Mouse (Mus musculus): ENCODE measurements around the gene Rhbdf1. TPM values are rescaled to one million over a fixed set of nuclear protein-coding genes. Genes with fewer than 3 reads are reported as not detected.

Rhbdf1 gene
- polyA plus RNA-seq, 1 experiment from 2014 or later, result 6.4 TPM

DNA sequence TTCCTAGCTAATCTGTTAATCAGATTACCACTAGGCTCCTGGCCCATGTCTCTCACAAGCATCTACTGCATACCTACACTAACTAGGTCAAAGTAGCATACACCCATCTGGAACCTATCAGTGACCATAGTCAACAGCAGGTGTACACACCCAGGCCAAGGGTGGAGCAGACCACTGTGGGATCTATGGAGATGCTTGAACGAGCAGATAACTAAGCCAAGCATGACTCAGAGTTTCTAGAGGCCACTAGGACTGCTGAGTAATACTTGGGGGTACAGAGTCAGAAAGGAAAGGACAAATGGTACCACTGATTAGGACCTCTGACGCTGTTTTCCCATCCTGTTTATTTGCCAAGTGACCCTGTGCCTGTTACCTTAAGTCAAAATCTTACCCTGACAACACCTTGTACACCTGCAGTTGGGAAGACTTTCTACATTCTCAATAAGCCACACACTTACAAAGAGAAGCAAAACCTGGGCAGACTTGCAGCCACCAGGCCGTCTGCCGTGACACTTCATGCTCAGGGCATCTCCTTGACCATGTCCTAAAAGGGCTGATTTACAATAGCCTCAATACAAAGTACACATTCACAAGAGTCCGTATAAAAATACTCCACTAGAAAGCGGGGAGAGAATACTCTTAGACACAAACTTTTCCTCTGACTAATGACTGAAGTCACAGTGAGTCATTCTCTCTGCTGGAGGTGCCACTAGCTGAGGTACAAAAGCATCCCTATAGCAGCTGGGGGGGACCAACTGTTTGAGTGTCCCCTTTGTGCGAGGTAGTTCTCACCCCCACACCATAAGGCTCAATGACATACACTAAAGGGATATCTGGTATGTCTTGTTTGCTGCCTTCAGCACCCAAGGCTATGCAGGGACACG, 29.0 kb upstream of the Rhbdf1 start:
- Histone ChIP-seq H3K36me3 (replicated peaks; ENCODE audit: insufficient read depth, low read length) (peaks cover 72% of the 10 kb centered on the region), H3K27ac (ENCODE audit: low read depth) (peak overlapping the region; percentile 90), H3K9me3 (ENCODE audit: low read length) (no peaks in the 10 kb centered on the region), H3K27me3 (ENCODE audit: insufficient read depth, low read length) (no peaks in the 10 kb centered on the region), H3K4me3 (ENCODE audit: low read depth, low read length) (no peak overlapping the region), H3K4me2 (ENCODE audit: low read depth, low read length) (no peak overlapping the region), H3K4me1 (ENCODE audit: insufficient read depth) (peaks cover 25% of the 10 kb centered on the region), H3K9ac (replicated peaks) (peak overlapping the region; percentile 55)
- 72% methylated on average over 8 of the region's 8 CpGs for WGBS (ENCODE audit: insufficient replicate concordance)
- TF ChIP-seq EP300 (IDR thresholded peaks at IDR 0.05; ENCODE audit: low read depth) (peak; percentile 100), CTCF (IDR thresholded peaks at IDR 0.05; ENCODE audit: low read depth) (0 out of 2 replicates have a peak, but pooled peaks have one; percentile 10)
- DNase-seq, result peak; percentile 71
- peak; percentile 98 for ATAC-seq

GRCm38 (mm10) chr11:32248350-32248749, 26.2 kb upstream of the Rhbdf1 start:
- no peaks in the 10 kb centered on the region for H3K27me3 ChIP-seq (ENCODE audit: insufficient read depth, low read length)
- no peaks in the 10 kb centered on the region for H3K9me3 ChIP-seq (ENCODE audit: low read length)
- ATAC-seq (no peak), DNase-seq (no peak)
- peak overlapping the region; percentile 90 for H3K27ac ChIP-seq (ENCODE audit: low read depth)
- no peak for TF ChIP-seq EP300 (IDR thresholded peaks at IDR 0.05; ENCODE audit: low read depth)
- no peak overlapping the region for H3K4me3 ChIP-seq (ENCODE audit: low read depth, low read length)
- WGBS (ENCODE audit: insufficient replicate concordance), result 72% methylated on average over 3 of the region's 3 CpGs
- peaks cover 37% of the 10 kb centered on the region for H3K4me1 ChIP-seq (ENCODE audit: insufficient read depth)
- no peak overlapping the region for H3K9ac ChIP-seq (replicated peaks)
- no peak overlapping the region for H3K4me2 ChIP-seq (ENCODE audit: low read depth, low read length)
- peaks cover 78% of the 10 kb centered on the region for H3K36me3 ChIP-seq (replicated peaks; ENCODE audit: insufficient read depth, low read length)

GRCm38 (mm10) chr11:32247068-32247467, 25.0 kb upstream of the Rhbdf1 start:
- peaks cover 77% of the 10 kb centered on the region for H3K36me3 ChIP-seq (replicated peaks; ENCODE audit: insufficient read depth, low read length)
- DNase-seq (no peak), ATAC-seq (no peak)
- H3K4me2 ChIP-seq (ENCODE audit: low read depth, low read length), result no peak overlapping the region
- H3K9ac ChIP-seq (replicated peaks), result peak overlapping the region; percentile 6
- H3K4me1 ChIP-seq (ENCODE audit: insufficient read depth), result peaks cover 50% of the 10 kb centered on the region
- H3K27me3 ChIP-seq (ENCODE audit: insufficient read depth, low read length), result no peaks in the 10 kb centered on the region
- H3K4me3 ChIP-seq (ENCODE audit: low read depth, low read length), result no peak overlapping the region
- H3K27ac ChIP-seq (ENCODE audit: low read depth), result peak overlapping the region; percentile 90
- TF ChIP-seq EP300 (IDR thresholded peaks at IDR 0.05; ENCODE audit: low read depth) (peak; percentile 70; the same call in 1 of the 2 replicates), CTCF (IDR thresholded peaks at IDR 0.05; ENCODE audit: low read depth) (peak; percentile 72)
- no peaks in the 10 kb centered on the region for H3K9me3 ChIP-seq (ENCODE audit: low read length)

DNA sequence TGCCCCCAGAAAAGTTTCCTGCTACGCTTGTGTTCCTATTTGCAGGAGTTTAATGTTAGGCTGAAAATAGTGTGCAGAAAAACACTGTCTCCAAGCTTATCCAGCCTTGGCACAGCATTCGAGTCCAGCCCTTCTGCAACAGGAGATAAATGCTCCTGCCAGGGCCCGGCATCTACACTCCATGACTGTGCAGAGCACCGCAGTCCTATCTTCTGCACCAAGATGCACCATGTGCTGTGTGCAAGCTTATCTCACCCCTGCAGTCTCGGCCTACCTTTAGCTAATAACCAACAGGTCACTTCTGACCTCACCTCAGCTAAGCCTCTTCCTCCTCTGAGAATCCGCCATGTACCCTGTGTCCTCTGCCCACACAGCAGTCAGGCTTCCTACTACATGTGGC, 23.5 kb upstream of the Rhbdf1 start:
- Histone ChIP-seq H3K27me3 (ENCODE audit: insufficient read depth, low read length) (no peaks in the 10 kb centered on the region), H3K27ac (ENCODE audit: low read depth) (peak overlapping the region; percentile 94), H3K9ac (replicated peaks) (peak overlapping the region; percentile 68), H3K36me3 (replicated peaks; ENCODE audit: insufficient read depth, low read length) (peaks cover 82% of the 10 kb centered on the region), H3K4me1 (ENCODE audit: insufficient read depth) (peaks cover 53% of the 10 kb centered on the region), H3K9me3 (ENCODE audit: low read length) (no peaks in the 10 kb centered on the region), H3K4me2 (ENCODE audit: low read depth, low read length) (peak overlapping the region; percentile 20), H3K4me3 (ENCODE audit: low read depth, low read length) (no peak overlapping the region)
- DNase-seq, result peak; percentile 80
- TF ChIP-seq EP300 (IDR thresholded peaks at IDR 0.05; ENCODE audit: low read depth) (peak; percentile 100), CTCF (IDR thresholded peaks at IDR 0.05; ENCODE audit: low read depth) (no peak)
- 60% methylated on average over 6 of the region's 6 CpGs for WGBS (ENCODE audit: insufficient replicate concordance)
- ATAC-seq, result peak; percentile 99

- 89% methylated on average over 1 of the region's 1 CpGs for WGBS (ENCODE audit: insufficient replicate concordance)
- Histone ChIP-seq H3K9ac (replicated peaks) (peak overlapping the region; percentile 68), H3K27ac (ENCODE audit: low read depth) (peak overlapping the region; percentile 94), H3K4me3 (ENCODE audit: low read depth, low read length) (no peak overlapping the region), H3K36me3 (replicated peaks; ENCODE audit: insufficient read depth, low read length) (peaks cover 78% of the 10 kb centered on the region), H3K9me3 (ENCODE audit: low read length) (no peaks in the 10 kb centered on the region), H3K4me1 (ENCODE audit: insufficient read depth) (peaks cover 45% of the 10 kb centered on the region), H3K4me2 (ENCODE audit: low read depth, low read length) (0 out of 2 replicates have a peak overlapping the region, but pooled peaks have one; percentile 20), H3K27me3 (ENCODE audit: insufficient read depth, low read length) (no peaks in the 10 kb centered on the region)
- DNase-seq (no peak), ATAC-seq (no peak)
- no peak for TF ChIP-seq CTCF (IDR thresholded peaks at IDR 0.05; ENCODE audit: low read depth)
Measured at GRCm38 (mm10) chr11:32244617-32245016, 22.5 kb upstream of the Rhbdf1 start.

DNA sequence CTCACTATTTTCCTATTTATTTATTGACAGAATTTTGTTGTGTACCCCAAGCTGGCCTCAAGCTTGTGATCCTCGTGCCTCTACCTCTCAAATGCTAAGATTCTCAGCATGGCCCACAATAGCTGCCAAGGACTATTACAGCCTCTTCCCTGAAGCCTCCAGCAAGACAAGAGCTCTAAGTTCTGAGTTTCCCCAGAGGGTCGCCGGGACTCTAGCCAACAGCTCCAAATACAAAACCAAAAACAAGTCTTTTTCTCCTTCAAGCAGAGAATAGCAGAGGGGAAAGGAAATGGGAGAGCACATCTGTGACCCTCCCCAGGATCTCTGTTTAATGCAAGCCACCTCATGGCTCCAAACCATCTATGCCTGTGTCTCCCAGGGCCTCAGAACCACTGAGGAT, 22.0 kb upstream of the Rhbdf1 start:
- H3K4me1 ChIP-seq (ENCODE audit: insufficient read depth), result peaks cover 45% of the 10 kb centered on the region
- H3K27me3 ChIP-seq (ENCODE audit: insufficient read depth, low read length), result no peaks in the 10 kb centered on the region
- H3K4me3 ChIP-seq (ENCODE audit: low read depth, low read length), result no peak overlapping the region
- ATAC-seq, result no peak
- no peak overlapping the region for H3K4me2 ChIP-seq (ENCODE audit: low read depth, low read length)
- 75% methylated on average over 3 of the region's 3 CpGs for WGBS (ENCODE audit: insufficient replicate concordance)
- no peak for TF ChIP-seq CTCF (IDR thresholded peaks at IDR 0.05; ENCODE audit: low read depth)
- TF ChIP-seq EP300 (IDR thresholded peaks at IDR 0.05; ENCODE audit: low read depth), result no peak
- no peaks in the 10 kb centered on the region for H3K9me3 ChIP-seq (ENCODE audit: low read length)
- peak overlapping the region; percentile 94 for H3K27ac ChIP-seq (ENCODE audit: low read depth)
- peaks cover 77% of the 10 kb centered on the region for H3K36me3 ChIP-seq (replicated peaks; ENCODE audit: insufficient read depth, low read length)
- DNase-seq, result no peak
- H3K9ac ChIP-seq (replicated peaks), result peak overlapping the region; percentile 68

All from liver, postnatal 0 days (tissue).